Mouse (Mus musculus): ENCODE measurements around the gene Naip1. TPM values are rescaled to one million over a fixed set of nuclear protein-coding genes. Genes with fewer than 3 reads are reported as not detected.
"Not testable (repeated sequence)": the region's sequence is repeated elsewhere in the genome, so short reads cannot be mapped to it uniquely, and the experiment has no call there.

The Naip1 gene
- total RNA-seq, 1 experiment: 0.04 TPM

DNA sequence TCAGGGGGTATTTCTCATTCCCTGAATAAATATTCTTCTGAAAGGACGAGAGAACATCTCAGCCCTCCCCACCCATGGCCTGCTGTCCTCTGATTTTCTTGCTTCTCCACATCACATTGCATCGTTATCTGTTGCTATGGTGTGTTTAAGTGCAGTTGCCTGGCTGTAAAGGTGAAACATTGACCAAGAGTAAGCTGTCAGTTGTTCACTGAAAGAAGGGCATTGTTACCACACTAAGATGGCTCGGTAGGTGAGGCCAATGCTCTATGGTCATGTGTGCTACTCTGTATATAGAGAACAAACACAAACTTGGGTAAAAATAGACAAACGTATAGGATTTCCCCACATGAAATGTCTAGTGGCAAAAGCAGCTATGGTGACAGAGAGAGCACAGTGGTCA lies 42.8 kb downstream of the Naip1 start:
- H3K36me3 ChIP-seq (ENCODE audit: control insufficient read depth, insufficient read depth, low read length, poor library complexity, severe bottlenecking): no peaks in the 10 kb centered on the region
- H3K9me3 ChIP-seq (ENCODE audit: control insufficient read depth, insufficient read depth, low read depth, low read length): no peaks in the 10 kb centered on the region
- H3K27ac ChIP-seq (ENCODE audit: insufficient read depth, low read depth, low read length, poor library complexity, severe bottlenecking): no peak overlapping the region
- TF ChIP-seq CHD2 (IDR thresholded peaks at IDR 0.05; ENCODE audit: low read depth, low read length) (no peak), ZC3H11A (IDR thresholded peaks at IDR 0.05; ENCODE audit: borderline replicate concordance, low read depth, low read length) (no peak), HCFC1 (IDR thresholded peaks at IDR 0.05; ENCODE audit: borderline replicate concordance, insufficient read depth, low read length) (no peak), ZNF384 (IDR thresholded peaks at IDR 0.05; ENCODE audit: low read depth, low read length) (no peak), MAFK (IDR thresholded peaks at IDR 0.05; ENCODE audit: insufficient read depth, low read depth, low read length) (no peak)
- no peaks in the 10 kb centered on the region for H3K4me1 ChIP-seq (ENCODE audit: control insufficient read depth in 2 of 2, insufficient read depth in 2 of 2, low read length in 2 of 2, poor library complexity in 1 of 2)
- H3K9ac ChIP-seq (ENCODE audit: insufficient read depth, low read depth, low read length, poor library complexity, severe bottlenecking): no peak overlapping the region
- in situ Hi-C loops (cut with MboI; ENCODE audit: low sequenced_read_pairs in 2 of 2, unreplicated experiment in 2 of 2): no loop called here
- H3K4me3 ChIP-seq (ENCODE audit: insufficient read depth in 1 of 2, low read depth in 1 of 2, low read length in 2 of 2, poor library complexity in 1 of 2, severe bottlenecking in 1 of 2): no peak overlapping the region
- DNase-seq (ENCODE audit: low read depth, low spot score): no peak

DNA sequence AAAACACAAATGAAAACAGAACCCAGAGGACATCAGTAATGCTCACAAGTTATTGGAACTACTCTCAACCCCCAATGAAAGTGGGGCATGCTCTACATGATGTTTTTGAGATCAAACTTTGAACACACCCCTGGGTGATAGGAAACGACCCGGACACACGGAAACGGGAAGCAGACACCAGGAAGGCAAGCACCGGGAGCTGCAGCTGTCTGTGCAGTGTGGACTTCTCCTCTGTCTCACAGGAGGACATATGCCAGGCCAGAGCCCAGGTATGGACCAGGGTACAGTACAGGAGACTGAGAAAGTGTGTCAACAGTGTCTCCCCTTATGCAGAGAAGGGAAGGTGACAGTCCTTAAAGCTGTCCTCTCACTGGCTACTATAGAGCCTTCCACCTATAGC lies 43.5 kb downstream of the Naip1 start:
- Histone ChIP-seq H3K27ac (ENCODE audit: insufficient read depth, low read depth, low read length, poor library complexity, severe bottlenecking) (no peak overlapping the region), H3K9me3 (ENCODE audit: control insufficient read depth, insufficient read depth, low read depth, low read length) (no peaks in the 10 kb centered on the region), H3K4me1 (ENCODE audit: control insufficient read depth in 2 of 2, insufficient read depth in 2 of 2, low read length in 2 of 2, poor library complexity in 1 of 2) (no peaks in the 10 kb centered on the region), H3K36me3 (ENCODE audit: control insufficient read depth, insufficient read depth, low read length, poor library complexity, severe bottlenecking) (no peaks in the 10 kb centered on the region), H3K4me3 (ENCODE audit: insufficient read depth in 1 of 2, low read depth in 1 of 2, low read length in 2 of 2, poor library complexity in 1 of 2, severe bottlenecking in 1 of 2) (no peak overlapping the region), H3K9ac (ENCODE audit: insufficient read depth, low read depth, low read length, poor library complexity, severe bottlenecking) (no peak overlapping the region)
- TF ChIP-seq HCFC1 (IDR thresholded peaks at IDR 0.05; ENCODE audit: borderline replicate concordance, insufficient read depth, low read length) (no peak), CHD2 (IDR thresholded peaks at IDR 0.05; ENCODE audit: low read depth, low read length) (no peak), MAFK (IDR thresholded peaks at IDR 0.05; ENCODE audit: insufficient read depth, low read depth, low read length) (no peak), ZC3H11A (IDR thresholded peaks at IDR 0.05; ENCODE audit: borderline replicate concordance, low read depth, low read length) (no peak), ZNF384 (IDR thresholded peaks at IDR 0.05; ENCODE audit: low read depth, low read length) (no peak)
- DNase-seq (ENCODE audit: low read depth, low spot score): no peak
- in situ Hi-C loops (cut with MboI; ENCODE audit: low sequenced_read_pairs in 2 of 2, unreplicated experiment in 2 of 2): no loop called here

DNA sequence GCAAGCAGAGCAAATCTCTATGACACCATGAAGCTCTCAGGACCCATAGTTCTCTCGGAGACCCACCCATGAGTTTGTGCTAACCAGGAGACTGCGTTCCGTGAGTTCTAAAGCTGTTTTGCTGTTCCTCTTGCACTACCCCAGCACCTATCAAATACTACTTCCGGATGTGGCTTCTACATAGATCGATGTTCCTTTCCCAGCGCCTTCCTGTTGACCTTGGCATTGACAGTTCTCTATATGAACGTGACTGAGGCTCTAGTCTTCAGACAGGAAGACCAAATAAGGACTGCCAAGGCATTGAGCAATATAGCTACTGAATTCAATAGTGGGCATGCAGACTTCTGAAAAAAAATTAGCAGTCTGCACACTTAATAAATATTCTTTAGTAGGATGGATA lies 44.4 kb downstream of the Naip1 start:
- H3K27ac ChIP-seq (ENCODE audit: insufficient read depth, low read depth, low read length, poor library complexity, severe bottlenecking): no peak overlapping the region
- H3K9ac ChIP-seq (ENCODE audit: insufficient read depth, low read depth, low read length, poor library complexity, severe bottlenecking): no peak overlapping the region
- H3K4me3 ChIP-seq (ENCODE audit: insufficient read depth in 1 of 2, low read depth in 1 of 2, low read length in 2 of 2, poor library complexity in 1 of 2, severe bottlenecking in 1 of 2): no peak overlapping the region
- H3K4me1 ChIP-seq (ENCODE audit: control insufficient read depth in 2 of 2, insufficient read depth in 2 of 2, low read length in 2 of 2, poor library complexity in 1 of 2): no peaks in the 10 kb centered on the region
- TF ChIP-seq MAFK (IDR thresholded peaks at IDR 0.05; ENCODE audit: insufficient read depth, low read depth, low read length): no peak
- TF ChIP-seq CHD2 (IDR thresholded peaks at IDR 0.05; ENCODE audit: low read depth, low read length): no peak
- no peak for TF ChIP-seq ZC3H11A (IDR thresholded peaks at IDR 0.05; ENCODE audit: borderline replicate concordance, low read depth, low read length)
- TF ChIP-seq ZNF384 (IDR thresholded peaks at IDR 0.05; ENCODE audit: low read depth, low read length): no peak
- TF ChIP-seq HCFC1 (IDR thresholded peaks at IDR 0.05; ENCODE audit: borderline replicate concordance, insufficient read depth, low read length): no peak
- in situ Hi-C loops (cut with MboI; ENCODE audit: low sequenced_read_pairs in 2 of 2, unreplicated experiment in 2 of 2): no loop called here
- no peaks in the 10 kb centered on the region for H3K36me3 ChIP-seq (ENCODE audit: control insufficient read depth, insufficient read depth, low read length, poor library complexity, severe bottlenecking)
- H3K9me3 ChIP-seq (ENCODE audit: control insufficient read depth, insufficient read depth, low read depth, low read length): no peaks in the 10 kb centered on the region
- DNase-seq (ENCODE audit: low read depth, low spot score): no peak

DNA sequence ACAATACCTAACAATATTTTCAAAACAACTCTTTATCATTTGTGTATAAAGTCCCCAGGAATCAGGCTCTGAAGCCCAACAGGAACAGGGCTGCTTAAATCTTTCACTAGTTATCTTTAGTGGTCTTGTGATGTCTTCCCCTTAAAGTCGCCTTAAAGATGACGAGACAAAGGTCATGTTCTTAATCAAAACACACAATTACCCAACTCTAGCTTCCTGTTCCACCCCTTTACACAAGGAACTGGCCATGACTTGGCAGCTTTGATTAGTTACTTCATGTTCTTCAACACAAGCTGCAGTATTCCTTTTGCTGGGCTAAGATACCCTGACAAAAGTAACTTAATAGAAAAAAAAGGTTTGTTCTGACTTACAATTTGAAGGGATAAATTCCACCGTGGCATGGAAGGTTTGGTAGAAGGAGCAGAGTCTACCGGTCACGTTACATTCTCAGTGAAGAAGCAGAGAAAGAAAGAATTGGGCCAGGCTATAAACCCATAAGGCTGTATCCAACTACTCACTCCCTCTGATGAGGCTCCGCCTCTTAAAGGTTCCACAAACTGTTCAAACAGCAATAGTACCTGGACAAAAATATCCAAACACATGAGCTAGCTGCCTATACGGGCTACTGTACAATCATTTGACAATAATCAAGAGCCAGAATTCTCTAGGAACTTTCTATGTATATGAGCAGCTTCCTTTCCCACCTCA lies 49.6 kb downstream of the Naip1 start:
- H3K4me1 ChIP-seq (ENCODE audit: control insufficient read depth in 2 of 2, insufficient read depth in 2 of 2, low read length in 2 of 2, poor library complexity in 1 of 2); in situ Hi-C loops (cut with MboI; ENCODE audit: low sequenced_read_pairs in 2 of 2, unreplicated experiment in 2 of 2); H3K4me3 ChIP-seq (ENCODE audit: insufficient read depth in 1 of 2, low read depth in 1 of 2, low read length in 2 of 2, poor library complexity in 1 of 2, severe bottlenecking in 1 of 2); H3K9ac ChIP-seq (ENCODE audit: insufficient read depth, low read depth, low read length, poor library complexity, severe bottlenecking); H3K9me3 ChIP-seq (ENCODE audit: control insufficient read depth, insufficient read depth, low read depth, low read length); H3K27ac ChIP-seq (ENCODE audit: insufficient read depth, low read depth, low read length, poor library complexity, severe bottlenecking); DNase-seq (ENCODE audit: low read depth, low spot score); H3K36me3 ChIP-seq (ENCODE audit: control insufficient read depth, insufficient read depth, low read length, poor library complexity, severe bottlenecking): not testable (repeated sequence)

DNA sequence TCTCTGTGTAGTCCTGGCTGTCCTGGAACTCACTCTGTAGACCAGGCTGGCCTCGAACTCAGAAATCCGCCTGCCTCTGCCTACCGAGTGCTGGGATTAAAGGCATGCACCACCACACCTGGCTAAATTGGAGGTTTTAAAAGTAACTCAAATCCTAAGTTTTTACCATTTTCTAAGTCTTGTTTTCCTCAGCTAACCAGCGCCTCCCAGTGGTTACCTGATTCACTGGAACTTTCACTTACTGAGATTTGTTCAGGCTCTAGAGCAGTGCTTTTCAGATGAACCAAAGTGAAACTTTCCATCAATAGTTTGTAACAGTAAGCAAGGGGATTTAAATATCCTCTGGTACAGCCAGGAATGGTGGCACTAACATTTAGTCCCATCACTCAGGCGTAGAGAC lies 61.6 kb downstream of the Naip1 start:
- H3K36me3 ChIP-seq (ENCODE audit: control insufficient read depth, insufficient read depth, low read length, poor library complexity, severe bottlenecking); in situ Hi-C loops (cut with MboI; ENCODE audit: low sequenced_read_pairs in 2 of 2, unreplicated experiment in 2 of 2); H3K4me3 ChIP-seq (ENCODE audit: insufficient read depth in 1 of 2, low read depth in 1 of 2, low read length in 2 of 2, poor library complexity in 1 of 2, severe bottlenecking in 1 of 2); H3K4me1 ChIP-seq (ENCODE audit: control insufficient read depth in 2 of 2, insufficient read depth in 2 of 2, low read length in 2 of 2, poor library complexity in 1 of 2); H3K9me3 ChIP-seq (ENCODE audit: control insufficient read depth, insufficient read depth, low read depth, low read length); H3K9ac ChIP-seq (ENCODE audit: insufficient read depth, low read depth, low read length, poor library complexity, severe bottlenecking); H3K27ac ChIP-seq (ENCODE audit: insufficient read depth, low read depth, low read length, poor library complexity, severe bottlenecking): not testable (repeated sequence)
- TF ChIP-seq ZNF384 (IDR thresholded peaks at IDR 0.05; ENCODE audit: low read depth, low read length) (0 out of 2 replicates have a peak, but pooled peaks have one; percentile 26), ZC3H11A (IDR thresholded peaks at IDR 0.05; ENCODE audit: borderline replicate concordance, low read depth, low read length) (peak; percentile 77)
- DNase-seq (ENCODE audit: low read depth, low spot score): peak; percentile 55

Data from ES-E14 (cell line).